Mouse (Mus musculus) heart, adult 18-20 months (tissue): ENCODE results near the gene Hs3st3b1. TPM values are rescaled to one million over a fixed set of nuclear protein-coding genes. Genes with fewer than 3 reads are reported as not detected.
A peak's percentile ranks its signal among the peaks of the same experiment; 100 is the strongest.

Experiments
- DNase-seq, 2 experiments: peaks; one replicate each; pipeline ENCODE4 v3.0.0; 2021 to 2022; ENCODE audit warnings: mixed read lengths in 1 of 2
- long read RNA-seq, 2 experiments: library from polyadenylated mRNA; stranded (forward); transcript quantifications; one replicate each; pipeline ENCODE4 v2.0.0; 2021
- total RNA-seq, 2 experiments: library from RNA; stranded (reverse); gene quantifications; 2 replicates each; pipeline ENCODE4 v1.2.3; 2021

Hs3st3b1 gene
- 1 to 10 TPM in 1 of 2 experiments, under 1 TPM in 1; 0.79 to 1.3 TPM for total RNA-seq
- long read RNA-seq, experiment 1, full-length matches to known transcripts: 1 of 1 reads
- long read RNA-seq, experiment 1, partial matches to known transcripts: 0 of 1 reads
- long read RNA-seq, experiment 1, other reads (novel, unspliced or antisense): 0 of 1 reads
- long read RNA-seq, experiment 2: 0 reads

GRCm38 (mm10) chr11:63922091-63922621 lies at the start of gene Hs3st3b1:
Gene Hs3st3b1 (minus strand): TSS chr11:63922290.
- peak; percentile 94 to 97 for DNase-seq

GRCm38 (mm10) chr11:63971462-63971861 lies 49.4 kb upstream of the Hs3st3b1 start:
- DNase-seq: no peak

DNA sequence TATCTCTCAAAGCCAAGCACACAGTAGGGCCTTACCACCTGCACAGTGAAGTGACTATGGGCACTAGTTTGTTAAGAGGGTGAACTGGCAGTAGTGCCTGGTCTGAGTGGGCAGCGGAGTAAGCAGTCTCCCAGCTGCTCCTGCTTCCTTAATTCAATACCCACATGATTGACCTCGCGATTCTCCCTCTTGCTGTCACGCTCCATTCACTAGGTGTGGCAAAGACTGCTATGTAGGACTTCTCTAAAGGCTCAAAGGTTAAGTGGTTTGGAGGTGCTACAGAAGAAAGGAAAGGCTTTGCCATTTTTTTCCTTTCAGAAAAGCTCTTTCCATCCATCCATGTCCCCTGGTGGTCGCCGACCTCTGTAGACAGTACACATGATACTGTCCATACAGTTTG lies 48.7 kb upstream of the Hs3st3b1 start:
- DNase-seq: no peak

- no peak for DNase-seq
Measured at GRCm38 (mm10) chr11:63969205-63969910, 47.3 kb upstream of the Hs3st3b1 start.

DNA sequence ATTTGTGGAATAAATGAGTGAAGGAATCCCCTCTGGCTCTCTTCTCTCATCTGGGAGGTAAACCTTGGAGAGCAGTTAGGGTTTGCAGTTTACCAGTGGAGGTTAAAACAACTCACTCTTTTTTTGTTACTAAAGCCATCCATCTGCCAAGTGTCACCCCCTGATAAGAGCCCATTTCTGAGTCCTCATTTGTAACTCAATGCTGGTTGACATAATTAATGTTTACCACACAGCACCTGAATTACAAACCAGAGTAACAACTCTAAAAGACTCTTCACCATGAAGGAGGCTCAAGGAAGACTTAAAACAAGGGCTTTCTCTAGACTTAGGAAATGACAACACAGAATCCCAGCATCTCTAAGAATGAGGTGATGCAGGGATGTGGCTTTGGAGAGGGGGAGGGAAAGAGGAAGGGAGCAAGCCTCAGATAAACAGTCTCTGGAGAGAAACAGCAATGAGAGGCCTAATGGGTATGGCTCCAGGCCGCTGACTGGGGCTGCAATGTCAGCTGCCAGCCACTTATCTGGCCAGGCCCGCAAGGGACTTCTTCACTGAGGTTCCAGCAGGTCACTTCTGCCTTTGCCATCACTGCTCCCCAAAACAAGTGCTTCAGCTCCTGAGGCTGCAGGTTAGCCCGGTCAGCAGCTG lies 46.4 kb upstream of the Hs3st3b1 start:
- DNase-seq: no peak

GRCm38 (mm10) chr11:63967641-63968387 lies 45.7 kb upstream of the Hs3st3b1 start:
- DNase-seq: no peak

DNA sequence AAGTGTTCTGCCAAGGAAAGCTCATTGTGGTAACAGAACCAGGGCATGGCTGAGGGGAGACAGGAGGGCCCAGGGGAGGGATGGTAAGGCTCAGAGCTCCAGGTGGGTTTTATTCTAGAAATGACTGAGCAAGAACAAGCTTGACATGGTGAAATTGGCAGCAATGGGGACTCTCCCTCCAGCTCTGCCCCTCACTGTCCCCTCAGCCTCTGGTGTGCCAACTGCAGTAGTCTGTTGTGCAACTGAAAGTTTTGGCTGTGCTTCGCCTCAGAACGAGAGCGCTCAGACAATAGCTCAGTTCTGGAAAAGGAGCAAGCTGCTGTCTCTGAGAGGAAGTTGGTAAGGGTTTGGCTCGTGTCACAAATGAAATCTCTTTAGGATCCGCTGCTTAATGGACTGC lies 43.3 kb upstream of the Hs3st3b1 start:
- peak in 1 of 2 experiments; percentile 26 for DNase-seq

DNA sequence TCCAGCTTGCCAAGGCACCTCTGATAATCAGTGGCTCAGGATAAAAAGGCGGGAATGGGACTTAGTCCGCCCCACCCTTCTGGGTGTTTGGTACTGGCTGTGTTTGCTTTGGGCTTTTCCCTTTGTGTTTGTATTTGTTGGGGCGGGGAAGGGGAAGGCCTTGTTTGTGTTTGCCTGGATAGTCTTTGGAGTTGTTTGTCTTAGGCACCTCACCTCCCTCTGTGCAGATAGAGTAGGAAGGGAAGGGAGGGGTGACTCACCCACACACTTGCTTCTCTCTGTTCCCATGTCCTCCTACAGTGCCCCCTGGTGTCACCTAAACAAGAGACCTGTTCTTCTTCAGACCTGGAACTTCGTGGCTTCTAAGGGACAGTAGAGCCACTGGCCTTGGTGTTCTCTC lies 35.1 kb upstream of the Hs3st3b1 start:
- DNase-seq: peak; percentile 33 to 35

DNA sequence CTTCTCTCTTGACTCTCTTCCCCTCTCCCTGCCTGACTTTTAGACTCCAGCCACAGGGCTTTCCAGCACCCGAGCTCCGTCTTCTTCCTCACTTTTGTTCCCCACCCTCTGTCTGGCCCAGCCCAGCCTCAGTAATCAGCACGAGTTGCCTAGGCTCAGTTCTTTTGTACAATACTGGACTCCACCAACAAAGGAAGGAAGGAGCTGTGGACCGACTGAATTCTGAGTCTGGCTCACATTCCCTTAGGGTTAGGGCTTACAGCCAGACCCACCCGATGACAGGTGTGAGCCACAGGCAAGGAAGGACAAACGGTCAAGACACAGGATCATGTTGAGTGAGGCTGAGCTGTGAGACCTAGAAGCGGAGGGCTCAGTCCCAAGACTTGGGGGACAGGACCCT lies 34.7 kb upstream of the Hs3st3b1 start:
- no peak for DNase-seq

DNA sequence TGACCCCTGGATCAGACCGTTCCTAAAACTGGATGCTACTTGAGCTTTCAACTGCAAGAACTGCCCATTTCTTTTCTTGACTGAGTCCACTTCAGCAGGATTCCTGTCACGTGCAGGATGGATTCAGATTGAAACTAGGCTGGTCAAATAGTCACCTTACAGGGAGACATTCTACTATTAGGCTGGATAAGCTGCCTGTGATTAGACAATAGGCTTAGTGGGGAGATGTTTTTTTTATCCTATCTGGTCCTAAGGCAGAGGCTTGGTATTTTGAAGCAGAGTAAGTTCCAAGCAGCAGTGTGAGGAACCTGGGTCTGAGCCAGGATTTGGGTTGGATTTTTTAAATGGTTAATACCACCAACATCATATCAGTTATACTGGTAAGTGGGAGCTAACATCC lies 31.8 kb upstream of the Hs3st3b1 start:
- no peak for DNase-seq

DNA sequence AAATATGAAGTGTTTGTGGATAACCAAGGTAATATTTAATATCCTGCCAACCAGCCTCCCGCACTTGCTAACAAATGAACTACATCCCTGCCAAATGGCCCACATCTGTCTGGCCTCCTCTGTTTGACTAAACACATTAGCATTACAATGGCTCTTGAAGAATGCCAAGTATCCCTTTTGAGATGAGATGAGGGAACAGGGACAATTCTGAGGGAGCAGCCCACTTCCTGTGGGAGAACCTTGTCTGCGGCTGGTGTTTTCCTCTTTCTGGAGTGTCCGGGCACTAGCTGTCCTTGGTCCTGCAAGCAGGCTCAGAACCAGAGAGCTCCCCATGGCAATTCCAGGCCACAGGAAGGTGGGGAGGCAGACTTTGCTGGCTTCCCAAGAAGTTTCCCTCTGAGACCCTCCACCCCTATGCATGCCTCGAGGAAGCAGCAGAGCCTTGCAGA lies 30.7 kb upstream of the Hs3st3b1 start:
- no peak for DNase-seq

- DNase-seq: peak; percentile 68 to 76
Measured at GRCm38 (mm10) chr11:63951831-63952631, 29.9 kb upstream of the Hs3st3b1 start.

- DNase-seq: no peak
Measured at GRCm38 (mm10) chr11:63948371-63948770, 26.3 kb upstream of the Hs3st3b1 start.

GRCm38 (mm10) chr11:63947024-63947423 lies 24.9 kb upstream of the Hs3st3b1 start:
- DNase-seq: peak; percentile 42 to 49

DNA sequence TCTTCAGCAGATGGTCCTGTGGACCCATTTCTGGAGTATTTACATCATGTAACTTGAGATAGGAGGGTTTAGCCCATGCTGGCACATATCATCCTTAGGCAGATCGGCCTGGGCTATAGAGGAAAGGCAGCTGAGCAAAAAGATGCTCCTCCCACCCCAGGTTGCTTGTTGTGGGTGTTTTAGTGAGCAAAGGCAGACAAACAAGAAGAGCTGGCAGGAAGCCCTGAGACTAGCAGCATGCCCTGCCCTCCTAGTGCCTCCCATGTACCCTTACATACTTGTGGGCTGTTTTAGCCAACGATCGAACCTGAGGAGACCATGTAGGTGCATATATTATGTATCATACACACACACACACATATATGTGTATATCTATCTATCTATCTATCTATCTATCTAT lies 21.9 kb upstream of the Hs3st3b1 start:
- no peak for DNase-seq

- DNase-seq: no peak
Measured at GRCm38 (mm10) chr11:63943268-63943890, 21.3 kb upstream of the Hs3st3b1 start.

- no peak for DNase-seq
Measured at GRCm38 (mm10) chr11:63942177-63942576, 20.1 kb upstream of the Hs3st3b1 start.

DNA sequence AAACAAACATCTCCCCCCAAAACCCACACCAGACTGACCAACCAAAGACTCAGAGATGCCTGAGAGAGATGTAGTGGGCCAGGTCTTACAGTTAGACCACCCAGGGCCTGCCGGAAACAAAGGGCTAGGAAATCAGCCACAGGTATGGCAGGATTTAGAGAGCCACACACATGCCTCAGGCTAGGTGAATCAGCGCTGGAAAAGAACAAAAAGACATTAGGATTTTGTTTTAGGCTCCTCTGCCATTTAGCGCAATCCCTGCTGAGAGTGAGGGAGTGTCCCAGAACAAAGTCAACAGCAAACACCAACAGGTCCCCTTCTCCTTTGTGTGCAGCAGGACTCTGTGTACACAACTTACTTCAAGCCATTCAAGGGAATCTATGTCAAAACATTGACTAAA lies 14.6 kb upstream of the Hs3st3b1 start:
- no peak for DNase-seq

DNA sequence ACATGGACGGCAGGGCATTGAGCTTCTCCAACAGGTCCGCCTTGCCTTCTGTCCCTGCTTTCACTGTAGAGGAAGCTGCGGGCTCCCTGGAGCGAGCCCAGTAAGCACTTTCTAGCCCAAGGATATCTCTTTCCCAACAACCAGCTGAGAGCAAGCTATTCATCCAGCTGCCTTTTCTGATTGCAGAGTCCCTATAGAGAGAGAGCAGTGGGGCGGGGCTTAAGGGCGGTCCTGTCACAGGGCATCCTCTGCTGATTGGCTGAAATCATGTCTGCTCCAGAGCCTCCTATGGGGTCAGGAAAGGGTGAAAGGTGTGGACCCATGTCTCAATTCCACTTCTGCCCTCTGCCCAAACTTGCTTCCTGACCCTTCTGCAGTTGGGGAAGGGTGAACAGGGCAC lies 4.8 kb upstream of the Hs3st3b1 start:
- DNase-seq: no peak

- DNase-seq: peak; percentile 87
Measured at GRCm38 (mm10) chr11:63925161-63925582, 3.1 kb upstream of the Hs3st3b1 start.
